Mouse (Mus musculus) heart, postnatal 25 days (tissue): ENCODE measurements around the gene Rbm20. TPM values are rescaled to one million over a fixed set of nuclear protein-coding genes. Genes with fewer than 3 reads are reported as not detected.
"Not testable (repeated sequence)": the region's sequence is repeated elsewhere in the genome, so short reads cannot be mapped to it uniquely, and the experiment has no call there.

Experiments
- DNase-seq: peaks from one replicate; pipeline ENCODE4 v3.0.0; 2022; ENCODE audit warnings: low spot score
- intact Hi-C: fragments of 180-260 bp; cut with DNase I; formaldehyde crosslinking; loops from one replicate; pipeline ENCODE4 v1.15.1; 2025
- total RNA-seq, 2 experiments: library from RNA; stranded (reverse); gene quantifications; 2 replicates each; pipeline ENCODE4 v1.2.3; 2021

The Rbm20 gene
- total RNA-seq, 2 experiments from 2014 or later: 203 to 227 TPM

- DNase-seq: no peak
- intact Hi-C loops: no loop called here
These were observed 126.8 kb downstream of the Rbm20 start for GRCm38 (mm10) chr19:53803954-53804353.

GRCm38 (mm10) chr19:53805063-53805462, 128.0 kb downstream of the Rbm20 start:
- DNase-seq: no peak
- intact Hi-C loops: no loop called here

DNA sequence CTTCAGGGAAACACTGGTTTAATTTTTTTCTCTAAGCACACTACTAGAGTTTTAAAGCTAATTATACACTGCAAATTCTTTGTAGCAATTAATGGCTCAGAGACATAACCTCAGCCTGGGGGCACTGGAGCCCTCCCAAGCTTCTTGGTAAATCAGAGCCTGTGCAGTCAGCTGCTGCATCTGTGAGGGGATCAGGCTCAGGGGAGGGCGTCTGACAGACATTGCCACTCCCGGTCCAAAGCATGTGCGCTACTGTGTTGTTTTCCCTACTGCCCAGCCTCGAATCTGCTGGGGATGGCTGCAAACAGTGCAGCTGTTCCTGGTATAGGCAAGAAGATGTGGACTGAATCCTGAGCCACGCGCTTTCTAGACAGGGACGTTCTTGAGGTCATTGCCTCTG, 129.0 kb downstream of the Rbm20 start:
- intact Hi-C loops: no loop called here

DNA sequence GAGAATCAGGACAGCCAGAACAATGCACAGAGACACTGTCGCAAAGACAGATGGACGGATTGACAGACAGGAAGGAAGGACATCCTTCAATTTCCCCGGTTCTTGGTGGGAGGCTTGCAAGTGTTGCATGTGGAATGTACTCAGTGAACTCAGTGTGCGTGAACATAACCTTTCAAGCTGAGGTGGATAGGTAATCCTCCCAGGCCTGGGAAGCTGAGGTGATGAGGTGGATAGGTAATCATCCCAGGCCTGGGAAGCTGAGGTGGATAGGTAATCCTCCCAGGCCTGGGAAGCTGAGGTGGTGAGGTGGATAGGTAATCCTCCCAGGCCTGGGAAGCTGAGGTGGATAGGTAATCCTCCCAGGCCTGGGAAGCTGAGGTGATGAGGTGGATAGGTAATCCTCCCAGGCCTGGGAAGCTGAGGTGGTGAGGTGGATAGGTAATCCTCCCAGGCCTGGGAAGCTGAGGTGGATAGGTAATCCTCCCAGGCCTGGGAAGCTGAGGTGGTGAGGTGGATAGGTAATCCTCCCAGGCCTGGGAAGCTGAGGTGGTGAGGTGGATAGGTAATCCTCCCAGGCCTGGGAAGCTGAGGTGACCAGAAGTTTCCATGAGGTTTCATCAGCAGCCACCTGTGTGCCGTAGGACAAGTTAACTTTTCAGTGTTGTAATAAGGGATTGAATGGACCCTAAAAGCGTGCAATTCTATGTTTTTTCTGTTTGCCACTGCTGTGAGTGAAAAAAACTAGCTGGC, 129.6 kb downstream of the Rbm20 start:
- DNase-seq, intact Hi-C loops: not testable (repeated sequence)

More for the DNA sequence above, 129.0 kb downstream of the Rbm20 start:
- DNase-seq: no peak

GRCm38 (mm10) chr19:53807276-53807801, 130.2 kb downstream of the Rbm20 start:
- no peak for DNase-seq
- intact Hi-C loops: no loop called here

DNA sequence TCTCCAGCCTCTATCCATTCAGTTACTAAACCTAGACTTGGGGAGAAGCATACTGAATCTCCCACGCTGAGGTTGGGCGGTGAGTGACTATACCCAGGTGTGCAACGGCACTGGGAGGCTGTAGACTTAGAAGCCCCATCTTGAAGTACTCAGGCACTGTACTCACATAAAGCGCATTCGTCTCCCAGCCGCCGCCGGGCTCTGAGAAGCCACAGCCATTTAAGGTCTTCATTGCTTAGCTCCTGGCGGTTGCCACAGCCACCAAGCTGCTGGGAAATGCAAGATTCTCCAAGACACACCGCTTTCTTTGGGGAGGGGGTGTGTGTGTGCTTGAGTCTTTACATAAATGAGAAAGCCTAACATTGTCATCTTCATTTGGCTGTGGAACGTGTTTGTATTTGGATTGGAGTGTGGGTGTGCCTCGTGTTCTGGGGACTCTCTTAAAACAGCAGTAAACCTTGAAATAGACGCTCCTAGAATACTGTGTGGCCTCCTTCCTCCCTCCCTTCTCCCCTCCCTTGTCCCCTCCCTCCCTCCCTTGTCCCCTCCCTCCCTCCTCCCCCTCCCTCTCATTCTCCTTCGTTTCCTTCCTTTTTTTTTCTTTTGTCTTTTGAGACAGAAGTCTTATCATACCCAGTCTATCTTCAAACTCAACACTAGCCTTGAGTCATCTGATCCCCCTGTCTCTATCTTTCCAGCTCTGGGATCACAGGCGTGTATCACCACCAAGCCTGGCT, 131.1 kb downstream of the Rbm20 start:
- intact Hi-C loops: no loop called here
- DNase-seq: no peak

DNA sequence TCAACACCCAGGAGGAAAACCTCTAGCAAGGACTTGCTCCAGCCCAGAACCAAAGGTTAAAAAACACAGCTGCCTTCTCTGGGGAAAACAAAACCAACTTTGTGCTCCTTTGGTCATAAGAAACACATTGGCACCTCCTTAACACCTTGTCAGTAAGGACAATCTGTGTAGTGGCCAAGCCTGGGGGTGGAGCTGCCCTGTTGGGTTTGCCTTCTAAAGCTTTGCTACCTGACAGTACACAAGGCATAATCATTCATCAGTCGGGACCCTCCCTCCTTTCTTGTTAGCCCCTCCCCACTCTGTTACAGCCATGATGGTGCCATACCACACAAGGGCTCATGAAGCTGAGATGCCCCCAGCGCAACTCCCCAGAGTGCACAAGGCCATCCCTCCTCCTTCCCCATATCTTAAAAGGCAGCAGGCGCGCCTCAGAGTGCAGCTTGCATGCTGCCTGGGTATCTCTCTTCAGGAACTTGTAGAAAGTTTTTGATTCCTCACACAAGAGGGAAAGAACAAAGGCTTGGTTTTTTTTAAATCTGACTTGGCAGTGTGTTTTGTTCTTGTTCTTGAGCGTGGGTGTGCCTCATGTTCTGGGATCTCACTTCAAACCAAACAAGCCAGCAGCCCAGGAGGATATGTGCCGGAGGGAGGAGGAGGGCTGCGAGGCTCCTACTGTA, 132.2 kb downstream of the Rbm20 start:
- intact Hi-C loops: no loop called here
- DNase-seq: no peak

DNA sequence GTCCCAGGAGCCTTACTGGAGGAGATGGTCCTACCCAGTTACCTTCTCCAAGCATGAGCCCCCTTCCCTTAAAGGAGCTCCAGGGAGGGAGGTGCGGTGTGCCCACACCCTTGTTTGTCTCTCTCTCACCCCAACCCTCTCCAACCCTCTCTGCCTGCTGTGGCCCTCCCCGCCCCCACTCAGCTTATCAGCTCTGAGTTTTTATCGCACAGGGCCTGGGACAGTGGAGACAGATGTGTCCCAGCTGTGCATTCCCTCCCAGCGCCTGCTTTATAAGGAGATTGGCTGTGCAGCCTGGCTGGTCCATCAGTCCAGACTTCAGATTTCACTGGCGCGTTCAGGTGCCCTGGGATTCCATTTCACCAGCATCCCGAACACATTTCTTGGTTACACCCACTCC, 132.9 kb downstream of the Rbm20 start:
- peak; percentile 52 for DNase-seq
- intact Hi-C loops: no loop called here

DNA sequence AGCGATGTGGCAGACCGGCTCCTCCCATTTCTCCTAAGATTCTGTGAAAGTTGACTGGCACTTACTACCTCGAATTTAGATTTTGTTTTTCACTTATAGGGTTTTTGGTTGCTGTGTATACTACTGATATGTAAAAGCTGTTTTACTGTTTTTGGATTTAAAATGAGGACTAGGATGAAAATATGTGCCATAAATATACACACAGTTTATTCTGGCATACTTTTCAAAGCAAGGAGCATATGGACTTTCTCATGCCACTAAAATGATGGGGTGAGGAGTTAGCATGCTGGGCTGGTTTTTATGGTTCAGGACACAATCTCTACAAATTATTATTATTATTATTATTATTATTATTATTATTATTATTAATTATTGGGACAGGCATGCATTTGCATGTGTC, 133.5 kb downstream of the Rbm20 start:
- DNase-seq: no peak
- intact Hi-C loops: no loop called here

- intact Hi-C loops: no loop called here
- no peak for DNase-seq
These were observed 136.5 kb downstream of the Rbm20 start for GRCm38 (mm10) chr19:53813576-53813975.

DNA sequence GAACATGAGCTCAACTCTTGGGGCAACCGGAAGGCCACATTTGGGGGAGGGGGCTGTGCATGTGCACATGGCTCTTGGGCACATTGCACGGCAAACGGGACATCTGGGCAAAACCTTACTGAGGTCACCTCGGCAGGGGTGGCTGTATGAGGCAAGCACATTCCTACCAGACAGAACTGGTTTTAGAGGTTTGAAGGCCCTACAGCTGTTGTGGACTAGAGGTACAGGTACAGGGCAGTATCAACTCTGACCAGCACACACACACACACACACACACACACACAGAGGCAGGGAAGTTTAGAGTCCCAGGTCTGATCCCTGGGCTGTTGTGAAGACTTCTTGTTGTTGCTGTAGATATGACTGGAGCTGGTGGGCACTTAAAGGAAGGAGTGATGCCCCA, 138.6 kb downstream of the Rbm20 start:
- no peak for DNase-seq
- intact Hi-C loops: no loop called here

DNA sequence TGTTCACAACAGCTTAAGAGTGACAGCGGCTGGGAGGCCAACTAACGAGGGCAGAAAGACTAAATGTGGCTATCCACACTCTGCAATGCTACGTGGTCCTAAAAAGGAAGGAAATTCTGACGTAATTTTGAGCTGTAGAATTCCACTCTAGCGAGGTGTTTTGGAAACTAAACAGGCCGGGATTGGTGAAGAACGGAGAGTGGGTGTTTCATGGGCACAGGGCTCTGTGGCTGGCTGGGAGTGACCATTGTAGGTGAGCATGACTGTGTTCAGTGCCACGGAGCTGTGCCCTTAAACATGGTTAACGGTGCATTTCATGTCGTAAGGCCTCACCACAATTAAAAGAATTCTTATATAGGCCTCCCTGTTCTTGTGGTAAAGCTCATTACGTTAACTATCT, 139.1 kb downstream of the Rbm20 start:
- intact Hi-C loops: no loop called here
- DNase-seq: no peak

DNA sequence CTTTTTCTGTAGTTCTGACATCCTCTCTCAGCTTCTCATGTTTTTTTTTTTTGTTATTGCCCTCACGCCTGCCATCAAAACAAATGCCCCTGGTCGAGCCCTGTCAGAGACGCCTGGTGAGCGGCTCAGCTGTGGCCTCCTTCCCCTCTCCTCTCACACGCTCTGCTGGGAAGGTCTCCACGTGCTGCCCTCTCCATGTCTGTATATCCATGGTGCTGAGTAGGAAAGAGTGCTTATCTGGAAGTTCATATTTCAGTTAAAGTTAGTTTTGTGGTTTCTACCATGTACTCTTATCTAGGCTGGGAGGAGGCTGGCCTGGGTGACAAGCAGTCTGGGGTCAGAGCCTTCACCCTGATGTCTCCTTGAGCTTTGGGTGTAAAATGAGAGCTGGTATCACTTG, 142.2 kb downstream of the Rbm20 start:
- DNase-seq: no peak
- intact Hi-C loops: no loop called here

- intact Hi-C loops: loop anchor here (5.0 to 10.0 kb wide), 2 partner anchors 49 to 167 kb away; no protein-coding TSS in a partner anchor
- DNase-seq: no peak
These were observed 144.4 kb downstream of the Rbm20 start for GRCm38 (mm10) chr19:53821241-53822120.

GRCm38 (mm10) chr19:53823847-53824246, 146.7 kb downstream of the Rbm20 start:
- intact Hi-C loops: loop anchor here (5.0 to 10.0 kb wide), 2 partner anchors 52 to 169 kb away; no protein-coding TSS in a partner anchor
- no peak for DNase-seq

GRCm38 (mm10) chr19:53824872-53825680, 148.0 kb downstream of the Rbm20 start:
- intact Hi-C loops: loop anchor here (5.0 to 10.0 kb wide), 2 partner anchors 53 to 170 kb away; no protein-coding TSS in a partner anchor
- no peak for DNase-seq

GRCm38 (mm10) chr19:53829990-53830389, 152.9 kb downstream of the Rbm20 start:
- intact Hi-C loops: loop anchor here (10.0 kb wide), 1 partner anchor 175 kb away; no protein-coding TSS in a partner anchor
- DNase-seq: no peak

DNA sequence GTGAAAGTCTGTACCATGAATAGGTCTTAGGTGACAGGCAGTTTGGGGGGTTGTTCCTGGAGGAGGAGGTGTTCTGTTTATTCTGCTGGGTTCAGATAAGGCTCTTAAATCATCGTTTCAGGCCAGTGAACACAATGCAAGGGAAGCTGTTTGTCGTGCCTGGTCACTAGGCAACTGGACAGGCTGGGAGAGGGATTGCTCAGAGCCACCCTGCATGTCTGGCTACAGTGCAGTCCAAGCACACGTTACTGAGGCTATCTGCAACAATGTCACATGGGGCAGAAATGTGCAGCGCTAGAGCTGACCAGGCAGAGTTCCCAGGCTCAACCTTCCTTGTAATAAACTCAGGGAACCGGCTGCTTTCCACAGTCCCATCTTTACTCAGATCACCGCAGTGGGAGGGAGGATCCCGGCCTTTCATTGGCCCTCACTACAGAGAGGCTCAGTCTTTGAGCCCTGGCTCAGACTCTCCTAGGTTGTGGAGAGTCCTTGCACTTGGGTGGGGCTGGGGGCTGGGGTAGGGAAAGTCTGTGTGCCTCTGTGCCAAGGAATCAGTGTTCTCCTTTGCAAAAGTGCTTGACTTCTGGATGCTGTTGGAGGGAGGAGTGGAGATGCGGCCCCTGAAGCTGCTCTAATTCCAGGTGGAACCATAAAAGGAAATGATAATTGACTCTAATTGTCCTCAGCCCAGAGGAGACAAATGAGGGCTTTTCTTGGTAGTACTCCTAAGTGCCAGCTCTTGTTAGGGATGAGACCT, 153.5 kb downstream of the Rbm20 start:
- DNase-seq: peak; percentile 69
- intact Hi-C loops: no loop called here
